Mouse (Mus musculus) embryonic facial prominence, embryonic 15.5 days (tissue): ENCODE results near the gene Gpr1. TPM values are rescaled to one million over a fixed set of nuclear protein-coding genes. Genes with fewer than 3 reads are reported as not detected.

ENCODE experiments used
- ATAC-seq: fragments of 200-750 bp; cut with Nextera tagmentation; 2 replicates; pipeline ENCODE4 v1.8.0; 2017; ENCODE audit warnings: low read depth, moderate TSS enrichment; ENCODE audit not compliant: insufficient number of reproducible peaks, low FRiP score, low TSS enrichment
- H3K27ac ChIP-seq: fragments of 300-500 bp; sonication (generic); replicated peaks from 2 replicates; pipeline ENCODE4 v1.5.1; 2015; ENCODE audit warnings: mild to moderate bottlenecking, inconsistent platforms
- H3K27me3 ChIP-seq: fragments of 300-500 bp; sonication (generic); 2 replicates; pipeline ENCODE4 v1.6.1; 2015; ENCODE audit warnings: inconsistent platforms
- H3K36me3 ChIP-seq: fragments of 300-500 bp; sonication (generic); 2 replicates; pipeline ENCODE4 v1.6.1; 2015; ENCODE audit warnings: mild to moderate bottlenecking, inconsistent platforms
- H3K4me1 ChIP-seq: fragments of 300-500 bp; sonication (generic); 2 replicates; pipeline ENCODE4 v1.6.1; 2015; ENCODE audit warnings: inconsistent platforms
- H3K4me2 ChIP-seq: fragments of 300-500 bp; sonication (generic); replicated peaks from 2 replicates; pipeline ENCODE4 v1.6.1; 2015; ENCODE audit warnings: mild to moderate bottlenecking, inconsistent platforms
- H3K4me3 ChIP-seq: fragments of 300-500 bp; sonication (generic); replicated peaks from 2 replicates; pipeline ENCODE4 v1.5.1; 2015; ENCODE audit warnings: mild to moderate bottlenecking, inconsistent platforms
- H3K9ac ChIP-seq: fragments of 300-500 bp; sonication (generic); 2 replicates; pipeline ENCODE4 v1.6.1; 2015; ENCODE audit warnings: inconsistent platforms
- H3K9me3 ChIP-seq: fragments of 300-500 bp; sonication (generic); replicated peaks from 2 replicates; pipeline ENCODE4 v1.6.1; 2016; ENCODE audit warnings: inconsistent platforms
- WGBS: fragments of 180-500 bp; shearing (Covaris S2); methylation state at CpG from one replicate; pipeline ENCODE4 v1.1.7; 2015; 5-methylcytosine and 5-hydroxymethylcytosine counted together
- polyA plus RNA-seq: library from polyadenylated mRNA; unstranded; fragments of >200 nt; fragmentation: Nextera tagmentation; extraction: Ambion mirVana; gene quantifications from 2 replicates; pipeline ENCODE4 v1.2.1, GENCODE M21; 2015

Gpr1 gene
- polyA plus RNA-seq, 1 experiment from 2014 or later: 0.11 TPM

DNA sequence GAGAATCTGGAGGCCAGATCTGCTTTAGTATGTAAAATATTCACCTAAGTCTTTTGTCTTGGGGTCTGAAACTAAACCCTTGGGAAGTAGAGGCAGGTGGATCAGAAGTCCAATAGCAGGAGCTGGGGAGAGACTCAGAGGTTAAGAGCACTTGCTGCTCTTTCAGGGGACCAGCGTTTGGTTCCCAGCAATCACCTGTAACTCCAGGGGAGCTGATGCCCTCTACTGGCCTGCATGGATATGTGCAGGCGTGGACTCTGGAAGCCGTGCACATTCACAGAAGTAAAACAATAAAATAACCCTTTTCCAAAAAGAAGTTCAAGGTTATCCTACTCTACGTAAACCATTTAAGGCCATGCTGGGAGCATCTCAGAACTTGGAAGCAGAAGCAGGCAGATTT is 4.9 kb upstream of the Gpr1 start:
- WGBS: 92% methylated on average over 4 of the region's 4 CpGs
- H3K27me3 ChIP-seq: 0 out of 2 replicates have a peak, but pooled peaks cover 4% of the 10 kb centered on the region
- H3K4me2 ChIP-seq: no peak overlapping the region
- H3K9ac ChIP-seq: no peak overlapping the region
- 0 out of 2 replicates have a peak, but pooled peaks cover 3% of the 10 kb centered on the region for H3K9me3 ChIP-seq
- H3K27ac ChIP-seq: no peak overlapping the region
- no peak overlapping the region for H3K4me3 ChIP-seq
- 0 out of 2 replicates have a peak, but pooled peaks cover 7% of the 10 kb centered on the region for H3K4me1 ChIP-seq
- no peak for ATAC-seq
- H3K36me3 ChIP-seq: no peaks in the 10 kb centered on the region

DNA sequence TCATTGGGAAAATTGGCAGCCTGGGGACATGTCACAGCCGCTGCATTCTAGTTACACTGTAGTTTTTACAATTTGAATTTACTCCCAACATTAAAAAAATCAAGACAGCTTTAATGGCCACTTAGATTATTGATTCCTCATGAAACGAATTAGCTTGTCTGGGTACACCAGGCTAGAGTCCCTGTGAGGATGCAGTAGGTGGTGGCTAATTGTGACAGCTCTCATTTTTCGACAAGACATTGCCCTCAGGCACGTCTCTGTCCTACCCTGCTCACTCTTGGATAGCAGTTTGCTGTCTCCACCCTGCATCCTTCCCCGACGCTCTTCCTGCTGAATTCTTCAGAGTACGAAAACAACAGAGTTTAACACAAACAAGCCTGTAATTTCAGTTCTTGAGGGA is 288 bp upstream of the Gpr1 start:
- Histone ChIP-seq H3K4me2 (no peak overlapping the region), H3K27ac (no peak overlapping the region), H3K36me3 (no peaks in the 10 kb centered on the region), H3K9ac (no peak overlapping the region), H3K27me3 (peaks cover 7% of the 10 kb centered on the region; the same call in 1 of the 2 replicates), H3K4me3 (no peak overlapping the region), H3K9me3 (0 out of 2 replicates have a peak, but pooled peaks cover 3% of the 10 kb centered on the region), H3K4me1 (0 out of 2 replicates have a peak, but pooled peaks cover 8% of the 10 kb centered on the region)
- ATAC-seq: no peak
- WGBS: 23% methylated on average over 7 of the region's 7 CpGs

DNA sequence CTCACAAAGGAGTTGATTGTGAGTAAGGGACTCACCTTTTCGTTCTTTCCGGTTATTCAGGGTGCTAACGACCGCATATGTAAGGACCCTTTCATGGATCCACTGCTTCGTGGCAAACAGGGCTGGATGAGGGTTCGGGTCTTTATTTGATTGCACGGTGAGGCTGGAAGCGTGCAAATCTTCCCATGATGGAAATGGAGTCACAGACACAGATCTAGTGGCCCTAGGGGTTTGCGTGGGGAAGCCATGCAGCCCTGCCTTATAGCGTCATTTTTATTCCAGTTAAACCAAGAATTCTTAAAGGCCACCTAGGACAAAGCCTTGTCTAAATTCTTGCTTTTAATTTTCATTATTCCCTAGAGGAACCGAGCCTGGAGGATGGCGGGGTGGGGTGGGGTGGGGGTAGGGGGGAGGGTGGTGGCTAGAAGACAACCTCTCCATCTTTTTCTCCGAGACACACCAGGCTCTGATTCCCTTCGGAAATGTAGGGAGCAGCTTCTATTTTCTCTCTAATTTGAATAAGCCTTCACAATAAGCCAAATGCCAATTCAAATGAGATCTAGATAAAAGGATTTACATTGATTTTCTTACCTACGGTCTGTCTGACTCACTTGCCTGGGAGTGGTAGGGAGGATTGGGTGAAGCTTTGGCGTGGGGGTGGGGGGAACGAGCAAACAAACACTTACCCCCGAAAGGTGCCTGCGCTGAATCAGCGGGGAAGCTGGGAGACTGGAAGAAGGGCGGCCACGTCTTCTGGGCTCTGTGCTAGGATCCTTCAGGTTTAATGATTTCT is 669 bp downstream of the Gpr1 start:
- 0 out of 2 replicates have a peak, but pooled peaks cover 8% of the 10 kb centered on the region for H3K4me1 ChIP-seq
- H3K36me3 ChIP-seq: no peaks in the 10 kb centered on the region
- WGBS: 19% methylated on average over 22 of the region's 22 CpGs
- H3K9me3 ChIP-seq: no peaks in the 10 kb centered on the region
- peaks cover 7% of the 10 kb centered on the region; the same call in 1 of the 2 replicates for H3K27me3 ChIP-seq
- H3K9ac ChIP-seq: no peak overlapping the region
- H3K4me3 ChIP-seq: 0 out of 2 replicates have a peak overlapping the region, but pooled peaks have one; percentile 6
- H3K27ac ChIP-seq: no peak overlapping the region
- ATAC-seq: no peak
- H3K4me2 ChIP-seq: peak overlapping the region; percentile 28; the same call in 1 of the 2 replicates

GRCm38 (mm10) chr1:63209861-63210529 is 4.3 kb downstream of the Gpr1 start:
- H3K4me1 ChIP-seq: 0 out of 2 replicates have a peak, but pooled peaks cover 8% of the 10 kb centered on the region
- peaks cover 4% of the 10 kb centered on the region; the same call in 1 of the 2 replicates for H3K27me3 ChIP-seq
- ATAC-seq: no peak
- no peak overlapping the region for H3K27ac ChIP-seq
- H3K9ac ChIP-seq: no peak overlapping the region
- no peak overlapping the region for H3K4me3 ChIP-seq
- H3K9me3 ChIP-seq: no peaks in the 10 kb centered on the region
- 26% methylated on average over 6 of the region's 6 CpGs for WGBS
- no peaks in the 10 kb centered on the region for H3K36me3 ChIP-seq
- no peak overlapping the region for H3K4me2 ChIP-seq

DNA sequence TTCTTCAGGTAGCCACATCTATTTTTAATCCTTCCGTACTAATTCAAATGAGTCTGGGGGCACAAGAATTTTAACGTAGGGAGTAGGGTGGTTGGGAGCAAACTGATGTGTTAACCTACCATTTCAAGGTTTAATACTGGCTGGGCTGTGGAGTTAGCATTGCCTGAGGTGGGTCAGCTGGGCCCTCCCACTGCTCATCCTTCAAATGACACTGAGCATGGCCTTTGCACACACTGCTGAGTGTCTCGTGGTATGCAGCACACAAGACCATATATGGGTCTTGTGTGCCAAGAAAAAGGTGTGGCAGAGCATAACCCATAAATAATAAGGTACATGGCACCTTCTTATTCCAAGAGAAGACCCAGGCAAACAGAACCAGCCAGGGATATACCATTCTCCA is 6.7 kb downstream of the Gpr1 start:
- no peaks in the 10 kb centered on the region for H3K9me3 ChIP-seq
- 76% methylated on average over 3 of the region's 3 CpGs for WGBS

GRCm38 (mm10) chr1:63204660-63205394 is 9.5 kb downstream of the Gpr1 start:
- Histone ChIP-seq H3K4me3 (no peak overlapping the region), H3K9me3 (0 out of 2 replicates have a peak, but pooled peaks cover 3% of the 10 kb centered on the region), H3K4me1 (peaks cover 5% of the 10 kb centered on the region; the same call in 1 of the 2 replicates), H3K9ac (no peak overlapping the region), H3K27ac (no peak overlapping the region), H3K27me3 (no peaks in the 10 kb centered on the region), H3K4me2 (no peak overlapping the region), H3K36me3 (no peaks in the 10 kb centered on the region)
- 34% methylated on average over 7 of the region's 7 CpGs for WGBS
- no peak for ATAC-seq

More for the DNA sequence above, 6.7 kb downstream of the Gpr1 start:
- Histone ChIP-seq H3K9ac (no peak overlapping the region), H3K27me3 (no peaks in the 10 kb centered on the region), H3K4me1 (peaks cover 5% of the 10 kb centered on the region; the same call in 1 of the 2 replicates), H3K4me3 (no peak overlapping the region), H3K27ac (no peak overlapping the region), H3K4me2 (no peak overlapping the region), H3K36me3 (no peaks in the 10 kb centered on the region)
- no peak for ATAC-seq

DNA sequence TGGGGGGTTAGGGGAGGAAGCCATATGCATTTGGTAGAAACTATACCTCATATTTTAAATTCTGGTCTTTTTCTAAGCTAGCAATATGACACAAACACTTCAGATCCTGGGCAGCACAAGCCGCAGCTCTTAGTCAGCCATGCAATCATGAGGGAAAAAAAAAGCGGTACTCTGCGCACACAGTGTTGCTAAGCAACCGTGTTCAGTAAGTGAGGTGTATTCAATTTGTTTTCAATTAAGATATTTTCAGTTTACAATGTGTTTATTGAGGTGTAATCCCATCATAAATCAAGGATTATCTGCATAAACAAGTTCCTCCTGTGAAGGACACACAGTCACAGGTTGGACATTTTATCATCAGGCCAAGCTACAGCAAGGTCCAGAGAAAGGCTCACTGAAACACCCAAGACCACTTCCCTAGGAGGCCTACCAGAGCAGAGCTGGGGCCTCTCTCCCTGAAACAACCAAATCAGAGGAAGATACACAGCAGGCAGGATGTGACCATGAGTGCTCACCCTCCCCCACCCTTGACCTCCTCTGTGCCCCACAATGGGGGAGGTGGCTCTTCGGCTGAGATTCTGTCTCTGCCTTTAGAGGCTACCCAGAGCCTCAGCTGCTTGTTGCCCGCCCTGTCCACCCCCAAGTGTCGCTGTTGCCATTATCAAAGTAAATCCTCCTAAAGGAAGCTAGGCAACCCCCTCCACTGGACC is 10.2 kb downstream of the Gpr1 start:
- Histone ChIP-seq H3K27me3 (no peaks in the 10 kb centered on the region), H3K4me2 (no peak overlapping the region), H3K36me3 (no peaks in the 10 kb centered on the region), H3K4me3 (no peak overlapping the region), H3K9ac (no peak overlapping the region), H3K9me3 (0 out of 2 replicates have a peak, but pooled peaks cover 3% of the 10 kb centered on the region), H3K27ac (no peak overlapping the region), H3K4me1 (peaks cover 5% of the 10 kb centered on the region; the same call in 1 of the 2 replicates)
- WGBS: 20% methylated on average over 7 of the region's 7 CpGs
- no peak for ATAC-seq

DNA sequence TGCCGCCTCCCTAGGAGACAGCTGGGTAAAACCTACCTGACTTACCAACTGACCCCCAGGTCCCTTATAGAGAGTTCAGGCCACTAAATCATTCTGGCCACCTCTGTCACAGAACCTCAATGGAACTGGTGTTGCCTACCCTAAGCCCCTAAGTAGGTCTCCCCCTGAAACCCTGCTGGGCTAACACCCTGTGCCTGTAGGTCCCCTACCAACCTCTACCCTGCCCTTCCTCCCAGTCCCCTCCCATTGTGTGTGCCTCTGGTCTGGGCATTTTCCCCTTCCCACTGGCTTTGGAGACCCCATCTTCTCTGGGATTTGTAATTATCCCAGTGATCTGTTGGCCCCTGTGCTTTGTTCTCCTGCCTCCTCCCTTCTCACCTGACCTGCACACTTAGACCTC is 10.9 kb downstream of the Gpr1 start:
- WGBS: 92% methylated on average over 1 of the region's 1 CpGs
- no peaks in the 10 kb centered on the region for H3K27me3 ChIP-seq
- H3K9me3 ChIP-seq: 0 out of 2 replicates have a peak, but pooled peaks cover 3% of the 10 kb centered on the region
- H3K4me1 ChIP-seq: peaks cover 5% of the 10 kb centered on the region; the same call in 1 of the 2 replicates
- H3K36me3 ChIP-seq: no peaks in the 10 kb centered on the region
- no peak overlapping the region for H3K4me2 ChIP-seq
- no peak overlapping the region for H3K27ac ChIP-seq
- H3K9ac ChIP-seq: no peak overlapping the region
- ATAC-seq: no peak
- H3K4me3 ChIP-seq: no peak overlapping the region

GRCm38 (mm10) chr1:63201672-63202071 is 12.7 kb downstream of the Gpr1 start:
- H3K4me3 ChIP-seq: no peak overlapping the region
- no peaks in the 10 kb centered on the region for H3K27me3 ChIP-seq
- 0 out of 2 replicates have a peak, but pooled peaks cover 3% of the 10 kb centered on the region for H3K9me3 ChIP-seq
- ATAC-seq: no peak
- no peak overlapping the region for H3K4me2 ChIP-seq
- H3K4me1 ChIP-seq: peaks cover 5% of the 10 kb centered on the region; the same call in 1 of the 2 replicates
- H3K27ac ChIP-seq: no peak overlapping the region
- WGBS: 86% methylated on average over 1 of the region's 1 CpGs
- no peak overlapping the region for H3K9ac ChIP-seq
- no peaks in the 10 kb centered on the region for H3K36me3 ChIP-seq

- 95% methylated on average over 18 of the region's 18 CpGs for WGBS
- Histone ChIP-seq H3K4me1 (peaks cover 5% of the 10 kb centered on the region; the same call in 1 of the 2 replicates), H3K9ac (no peak overlapping the region), H3K4me2 (no peak overlapping the region), H3K27me3 (no peaks in the 10 kb centered on the region), H3K4me3 (no peak overlapping the region), H3K27ac (no peak overlapping the region), H3K9me3 (0 out of 2 replicates have a peak, but pooled peaks cover 3% of the 10 kb centered on the region), H3K36me3 (no peaks in the 10 kb centered on the region)
- no peak for ATAC-seq
These were observed 14.0 kb downstream of the Gpr1 start for GRCm38 (mm10) chr1:63200322-63200721.
